26 mouse cellular contexts compared by ENCODE assay signal in genomic region chr16:55746159-55746558, GRCm38 (mm10).
A peak's percentile ranks its signal among the peaks of the same experiment; 100 is the strongest.
DNase-seq lines count a peak whose midpoint lies in the region; ATAC-seq and TF ChIP-seq lines count a peak whose summit lies in the region.
"Had no signal": no experiment of that assay in that cellular context is flagged by ENCODE, and none has a peak within 500 bp of the region (broad histone marks: within the 10 kb centered on the region; RNA-seq: fewer than 3 reads in every experiment).

No protein-coding gene starts in this region.

- no peaks in the 10 kb centered on the region for H3K27me3 ChIP-seq in forebrain, embryonic 11.5 days (ENCODE audit: control insufficient read depth, insufficient read depth, low read length)
- H3K27me3 ChIP-seq in forebrain, embryonic 10.5 days (ENCODE audit: poor library complexity, severe bottlenecking) = no peaks in the 10 kb centered on the region
- no peaks in the 10 kb centered on the region for H3K27me3 ChIP-seq in CH12.LX (replicated peaks)
- H3K27me3 ChIP-seq in forebrain, embryonic 12.5 days = no peaks in the 10 kb centered on the region
- H3K27me3 ChIP-seq in forebrain, postnatal 0 days (ENCODE audit: insufficient read depth, low read length) = no peaks in the 10 kb centered on the region
- H3K27me3 ChIP-seq: heart, embryonic 13.5 days; hindbrain, embryonic 15.5 days; limb, embryonic 13.5 days; megakaryocyte, embryonic 14.5 days had no signal

- no peak overlapping the region for H3K4me3 ChIP-seq in forebrain, embryonic 11.5 days (ENCODE audit: low read depth, low read length)
- H3K4me3 ChIP-seq in forebrain, embryonic 10.5 days = no peak overlapping the region
- no peak overlapping the region for H3K4me3 ChIP-seq in CH12.LX (replicated peaks in 1 of 3; ENCODE audit: low read depth in 2 of 3, low read length in 2 of 3, poor library complexity in 1 of 3)
- no peak overlapping the region for H3K4me3 ChIP-seq in forebrain, embryonic 12.5 days (replicated peaks)
- no peak overlapping the region for H3K4me3 ChIP-seq in forebrain, postnatal 0 days (ENCODE audit: low read depth, low read length)
- H3K4me3 ChIP-seq: heart, embryonic 13.5 days; hindbrain, embryonic 10.5 days; hindbrain, embryonic 15.5 days; left cerebral cortex, adult 2 months; limb, embryonic 13.5 days; megakaryocyte, embryonic 14.5 days had no signal

- no peak for TF ChIP-seq RAD21 in CH12.LX (IDR thresholded peaks at IDR 0.05; ENCODE audit: low read depth, low read length)

- TF ChIP-seq EP300 in CH12.LX (IDR thresholded peaks at IDR 0.05; ENCODE audit: low read length) = no peak

- ATAC-seq in forebrain, embryonic 11.5 days (replicated peaks; ENCODE audit: low FRiP score) = peak; percentile 63; the same call in 1 of the 2 replicates
- ATAC-seq in forebrain, embryonic 12.5 days (ENCODE audit: low FRiP score) = peak; percentile 73; the same call in 1 of the 2 replicates
- ATAC-seq in forebrain, postnatal 0 days = peak; percentile 81
- ATAC-seq: intestine, postnatal 0 days had no signal

- H3K27ac ChIP-seq in forebrain, embryonic 11.5 days (ENCODE audit: low read depth, low read length) = no peak overlapping the region
- H3K27ac ChIP-seq in forebrain, embryonic 10.5 days = no peak overlapping the region
- H3K27ac ChIP-seq in CH12.LX (ENCODE audit: insufficient read depth, low read depth) = peak overlapping the region; percentile 39
- H3K27ac ChIP-seq in forebrain, embryonic 12.5 days = no peak overlapping the region
- no peak overlapping the region for H3K27ac ChIP-seq in forebrain, postnatal 0 days (ENCODE audit: low read depth, low read length)
- H3K27ac ChIP-seq: heart, embryonic 13.5 days; hindbrain, embryonic 10.5 days; hindbrain, embryonic 15.5 days; left cerebral cortex, adult 2 months; limb, embryonic 13.5 days; stomach, postnatal 0 days had no signal

- H3K4me1 ChIP-seq in forebrain, embryonic 11.5 days (replicated peaks; ENCODE audit: control insufficient read depth, insufficient read depth, low read length) = no peaks in the 10 kb centered on the region
- no peaks in the 10 kb centered on the region for H3K4me1 ChIP-seq in forebrain, embryonic 10.5 days
- peaks cover 30 to 64% of the 10 kb centered on the region in 2 experiments for H3K4me1 ChIP-seq in CH12.LX (ENCODE audit: control insufficient read depth in 1 of 2, insufficient read depth in 2 of 2)
- no peaks in the 10 kb centered on the region for H3K4me1 ChIP-seq in forebrain, embryonic 12.5 days
- no peaks in the 10 kb centered on the region for H3K4me1 ChIP-seq in forebrain, postnatal 0 days (ENCODE audit: insufficient read depth)
- H3K4me1 ChIP-seq: heart, embryonic 13.5 days; hindbrain, embryonic 10.5 days; hindbrain, embryonic 15.5 days; megakaryocyte, embryonic 14.5 days had no signal

- in situ Hi-C loops in CH12.LX (cut with MboI; ENCODE audit: low pct_ligation_motif_present, low pct_unique_long_range_greater_than_20kb, low sequenced_read_pairs) = no loop called here

- dilution Hi-C loops in CH12.LX (cut with MboI; ENCODE audit: extremely low pct_ligation_motif_present, extremely low pct_unique_long_range_greater_than_20kb, low sequenced_read_pairs) = no loop called here

- DNase-seq in forebrain, embryonic 11.5 days (ENCODE audit: low spot score) = no peak
- no peak for DNase-seq in forebrain, embryonic 10.5 days (ENCODE audit: extremely low spot score, low spot score)
- no peak for DNase-seq in CH12.LX (ENCODE audit: extremely low read depth)
- DNase-seq in forebrain, postnatal 0 days = peak; percentile 31
- DNase-seq in embryo, embryonic 9.5 days (ENCODE audit: extremely low spot score) = no peak
- no peak for DNase-seq in cerebellum, adult 18-20 months
- DNase-seq in cerebellum, adult 9-10 months = no peak
- DNase-seq: adrenal gland, postnatal 14 days; cerebellum, adult 8-10 months; heart, postnatal 10 days; kidney, postnatal 14 days; lung, postnatal 36 days; midbrain, embryonic 14.5 days; spleen, adult 18-20 months; thymus, adult 18-20 months; thymus, postnatal 25 days had no signal

- no peak for TF ChIP-seq POLR2A in CH12.LX (IDR thresholded peaks at IDR 0.05; ENCODE audit: low read depth, low read length)

- peaks cover 12% of the 10 kb centered on the region for H3K79me2 ChIP-seq in CH12.LX (replicated peaks; ENCODE audit: control insufficient read depth, extremely low read depth, insufficient read depth, poor library complexity, severe bottlenecking)

- no peak overlapping the region for H3K9ac ChIP-seq in forebrain, embryonic 11.5 days (ENCODE audit: low read length)
- no peak overlapping the region for H3K9ac ChIP-seq in CH12.LX (ENCODE audit: insufficient read depth, low read depth)
- no peak overlapping the region for H3K9ac ChIP-seq in forebrain, embryonic 12.5 days
- H3K9ac ChIP-seq in forebrain, postnatal 0 days = no peak overlapping the region
- H3K9ac ChIP-seq: heart, embryonic 13.5 days; hindbrain, embryonic 15.5 days; limb, embryonic 13.5 days had no signal

- H3K36me3 ChIP-seq in forebrain, embryonic 11.5 days (ENCODE audit: control insufficient read depth, insufficient read depth, low read length) = no peaks in the 10 kb centered on the region
- H3K36me3 ChIP-seq in forebrain, embryonic 10.5 days (replicated peaks) = no peaks in the 10 kb centered on the region
- no peaks in the 10 kb centered on the region for H3K36me3 ChIP-seq in CH12.LX (replicated peaks in 1 of 2; ENCODE audit: control insufficient read depth in 1 of 2, insufficient read depth in 1 of 2, low read length in 1 of 2)
- H3K36me3 ChIP-seq in forebrain, embryonic 12.5 days (replicated peaks) = no peaks in the 10 kb centered on the region
- H3K36me3 ChIP-seq in forebrain, postnatal 0 days (ENCODE audit: insufficient read depth) = no peaks in the 10 kb centered on the region
- H3K36me3 ChIP-seq: heart, embryonic 13.5 days; hindbrain, embryonic 10.5 days; hindbrain, embryonic 15.5 days; limb, embryonic 13.5 days had no signal

- H3K4me2 ChIP-seq in forebrain, embryonic 11.5 days (ENCODE audit: low read depth, low read length, severe bottlenecking) = no peak overlapping the region
- H3K4me2 ChIP-seq in CH12.LX (ENCODE audit: insufficient read depth, low read depth, poor library complexity, severe bottlenecking) = no peak overlapping the region
- no peak overlapping the region for H3K4me2 ChIP-seq in forebrain, embryonic 12.5 days
- no peak overlapping the region for H3K4me2 ChIP-seq in forebrain, postnatal 0 days (ENCODE audit: low read depth)
- H3K4me2 ChIP-seq: heart, embryonic 13.5 days; hindbrain, embryonic 15.5 days; limb, embryonic 13.5 days; liver, embryonic 11.5 days had no signal

- TF ChIP-seq CTCF in CH12.LX (conservative IDR thresholded peaks at IDR 0.05 in 1 of 2, IDR thresholded peaks at IDR 0.05 in 1 of 2; ENCODE audit: low read depth in 2 of 2, low read length in 2 of 2) = no peak
- no peak for TF ChIP-seq CTCF in forebrain, postnatal 0 days (IDR thresholded peaks at IDR 0.05; ENCODE audit: low read depth)

- no peaks in the 10 kb centered on the region for H3K9me3 ChIP-seq in forebrain, embryonic 11.5 days (ENCODE audit: control insufficient read depth, low read length)
- no peaks in the 10 kb centered on the region for H3K9me3 ChIP-seq in forebrain, embryonic 10.5 days
- H3K9me3 ChIP-seq in CH12.LX (replicated peaks; ENCODE audit: low read length) = peaks cover 5% of the 10 kb centered on the region
- no peaks in the 10 kb centered on the region for H3K9me3 ChIP-seq in forebrain, embryonic 12.5 days
- H3K9me3 ChIP-seq in forebrain, postnatal 0 days (ENCODE audit: low read length) = no peaks in the 10 kb centered on the region
- H3K9me3 ChIP-seq: heart, embryonic 13.5 days; hindbrain, embryonic 10.5 days; hindbrain, embryonic 15.5 days; limb, embryonic 13.5 days; megakaryocyte, embryonic 14.5 days had no signal

- 46% methylated on average over 3 of the region's 3 CpGs for WGBS in forebrain, embryonic 11.5 days
- 60% methylated on average over 3 of the region's 3 CpGs for WGBS in forebrain, embryonic 10.5 days
- 39% methylated on average over 3 of the region's 3 CpGs for WGBS in forebrain, embryonic 12.5 days
- 27% methylated on average over 3 of the region's 3 CpGs for WGBS in forebrain, postnatal 0 days

TF ChIP-seq in CH12.LX, 34 proteins besides CTCF, POLR2A, EP300 and RAD21:
- TF ChIP-seq MEF2A (IDR thresholded peaks at IDR 0.05; ENCODE audit: borderline replicate concordance, low read depth, low read length) (no peak), ZC3H11A (IDR thresholded peaks at IDR 0.05; ENCODE audit: low read depth, low read length) (no peak), CHD1 (IDR thresholded peaks at IDR 0.05; ENCODE audit: low read depth, low read length) (no peak), USF1 (IDR thresholded peaks at IDR 0.05; ENCODE audit: low read depth, low read length) (no peak), MAFK (IDR thresholded peaks at IDR 0.05; ENCODE audit: insufficient replicate concordance, low read length) (0 out of 2 replicates have a peak, but pooled peaks have one; percentile 27), CHD2 (IDR thresholded peaks at IDR 0.05; ENCODE audit: low read length) (no peak), BHLHE40 (IDR thresholded peaks at IDR 0.05; ENCODE audit: low read depth, low read length) (no peak), MYC (IDR thresholded peaks at IDR 0.05; ENCODE audit: low read depth, low read length) (no peak)
